Mouse (Mus musculus) C2C12 (cell line): Measurements from ENCODE around the gene Nptx2.

ENCODE experiments used
- CTCF ChIP-seq: IDR thresholded peaks from one replicate; pipeline ENCODE4 v1.5.1; 2011; ENCODE audit not compliant: control insufficient read depth, insufficient read depth, insufficient read length
- MYOD1 ChIP-seq: IDR thresholded peaks from one replicate; pipeline ENCODE4 v1.6.1; 2011; ENCODE audit warnings: low read depth; ENCODE audit not compliant: control insufficient read depth, insufficient read length

GRCm38 (mm10) chr5:144509431-144509830, 36.3 kb upstream of the Nptx2 start:
- TF ChIP-seq CTCF (no peak), MYOD1 (no peak)
